Mouse (Mus musculus): Measurements from ENCODE around the gene Gm49721. TPM values are rescaled to one million over a fixed set of nuclear protein-coding genes. Genes with fewer than 3 reads are reported as not detected.
"Not testable (repeated sequence)": the region's sequence is repeated elsewhere in the genome, so short reads cannot be mapped to it uniquely, and the experiment has no call there.

The Gm49721 gene
- total RNA-seq, 2 experiments from 2014 or later: 0.45 TPM; not detected in 1

DNA sequence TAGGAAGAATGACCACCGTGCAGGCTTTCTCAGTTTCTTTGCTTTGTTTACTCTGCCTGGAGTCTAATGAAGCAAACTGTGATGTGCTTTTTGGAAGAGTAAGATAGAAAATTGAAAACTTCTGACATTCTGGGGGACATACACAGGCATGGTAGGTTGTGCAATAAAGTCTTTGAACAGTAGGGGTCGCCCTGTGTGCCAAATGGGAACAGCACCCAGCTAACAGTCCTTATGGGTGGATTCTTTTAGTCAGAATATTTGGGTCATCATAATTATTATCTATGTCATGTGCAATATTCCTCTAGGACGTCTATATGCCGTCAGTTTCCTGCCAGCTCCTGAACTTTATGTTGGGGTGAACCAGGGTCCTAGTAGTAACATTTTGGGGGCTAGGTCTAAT lies 100.9 kb downstream of the Gm49721 start:
- peak; percentile 60 to 68 for DNase-seq (ENCODE audit: extremely low spot score in 1 of 2, low spot score in 2 of 2)
- H3K27ac ChIP-seq; intact Hi-C loops (cut with DNase I): not testable (repeated sequence)

DNA sequence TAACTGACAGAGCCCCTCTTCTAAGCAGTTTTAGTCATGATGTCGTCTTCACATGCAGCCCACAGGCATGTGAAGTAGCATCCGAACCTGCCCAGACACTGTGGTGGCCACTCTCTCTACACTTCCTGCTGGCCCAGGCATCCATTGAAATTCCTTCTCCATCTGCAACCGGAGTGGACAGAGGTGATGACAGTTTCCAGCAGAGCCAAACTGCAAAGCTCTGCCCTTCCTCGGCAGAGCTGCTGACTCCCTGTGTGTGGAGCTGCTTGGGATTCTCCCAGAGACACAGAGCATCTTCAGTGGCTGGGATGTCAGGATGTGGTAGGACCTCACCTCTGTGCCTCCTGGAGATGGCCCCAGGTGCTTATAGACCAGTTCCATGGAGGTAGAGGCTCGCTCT lies 105.8 kb downstream of the Gm49721 start:
- H3K4me3 ChIP-seq; DNase-seq (ENCODE audit: extremely low spot score in 1 of 2, low spot score in 2 of 2); intact Hi-C loops (cut with DNase I); H3K27ac ChIP-seq: not testable (repeated sequence)

More for the DNA sequence above, 100.9 kb downstream of the Gm49721 start:
- peak; percentile 41 for TF ChIP-seq CTCF (IDR thresholded peaks at IDR 0.05)
- not testable (repeated sequence) for H3K4me3 ChIP-seq

DNA sequence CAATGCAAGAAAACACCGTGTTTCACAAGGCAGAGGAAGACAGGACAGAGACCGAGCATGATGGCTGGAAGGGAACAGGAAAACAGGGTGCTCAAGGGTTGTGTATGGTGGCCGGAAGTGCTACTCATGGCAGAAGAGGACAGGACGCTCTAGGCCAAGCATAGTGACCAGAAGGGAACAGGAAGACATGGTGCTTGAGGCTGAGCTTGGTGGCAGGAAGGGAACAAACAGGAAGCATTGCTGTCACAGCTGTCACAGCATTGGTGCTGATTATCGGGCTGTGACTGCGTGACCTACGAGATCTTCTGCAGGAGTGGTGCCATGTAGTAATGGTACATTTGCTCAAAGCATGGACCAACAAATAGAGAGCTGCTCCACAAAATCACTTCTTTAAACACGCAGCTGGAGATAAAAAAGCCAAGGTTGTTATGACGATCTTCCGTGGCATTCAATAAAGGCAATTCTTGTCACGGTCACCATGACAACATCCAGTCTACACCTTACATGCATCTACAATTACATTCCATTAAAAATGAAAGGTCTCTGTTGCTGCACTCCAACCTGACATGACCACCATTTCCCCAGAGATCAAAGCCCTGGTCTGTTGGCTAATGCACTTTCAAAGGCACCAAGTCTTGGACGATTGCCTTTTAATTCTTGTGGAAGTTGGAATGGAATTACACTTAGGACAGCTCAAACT lies 106.9 kb downstream of the Gm49721 start:
- DNase-seq (ENCODE audit: extremely low spot score in 1 of 2, low spot score in 2 of 2); H3K27ac ChIP-seq; H3K4me3 ChIP-seq; intact Hi-C loops (cut with DNase I): not testable (repeated sequence)

DNA sequence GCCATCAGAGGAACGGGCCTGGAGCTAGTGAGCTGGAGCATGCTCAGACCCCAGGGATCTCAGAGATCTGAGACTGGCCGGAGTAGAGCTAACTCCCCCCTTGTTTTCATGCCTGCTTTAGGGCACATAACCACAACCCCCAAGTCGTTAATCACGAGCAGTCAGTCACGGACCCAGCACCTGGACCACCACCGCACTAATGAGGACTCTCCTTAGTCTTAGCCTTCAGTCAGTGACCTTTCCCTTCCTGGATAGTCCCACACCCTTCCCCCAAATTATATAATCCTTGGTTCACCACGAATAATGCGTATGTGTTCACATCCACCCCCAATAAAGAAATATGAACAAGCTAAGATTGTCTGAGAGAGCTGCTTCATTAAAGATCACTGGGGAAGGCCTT lies 108.1 kb downstream of the Gm49721 start:
- H3K27ac ChIP-seq; intact Hi-C loops (cut with DNase I); H3K4me3 ChIP-seq; DNase-seq (ENCODE audit: extremely low spot score in 1 of 2, low spot score in 2 of 2): not testable (repeated sequence)

Other genes with a start within 250 kb of the Gm49721 start
- gene Ezr, start 196.1 kb upstream of the Gm49721 start, total RNA-seq (2021): 10 to 100 TPM; 50.3 to 51.5 TPM
- gene Rsph3b, start 30.2 kb upstream of the Gm49721 start, total RNA-seq (2021): 10 to 100 TPM; 28.1 to 28.5 TPM
- gene Tagap1, start 17.7 kb upstream of the Gm49721 start, total RNA-seq (2021): 10 to 100 TPM; 28.5 to 31.5 TPM
- gene Rnaset2b, start 8.3 kb upstream of the Gm49721 start, total RNA-seq (2021): 10 to 100 TPM; 37.9 to 40.2 TPM
- gene Gm1604a, start 46.7 kb downstream of the Gm49721 start, total RNA-seq (2021): 1 to 10 TPM; 1.8 to 1.9 TPM
- 10 to 100 TPM; 62.4 to 69.4 TPM for gene Rps6ka2, start 191.2 kb downstream of the Gm49721 start, total RNA-seq (2021)